Mouse (Mus musculus): Measurements from ENCODE around the gene Cit. TPM values are rescaled to one million over a fixed set of nuclear protein-coding genes. Genes with fewer than 3 reads are reported as not detected.

The Cit gene
- polyA plus RNA-seq, 2 experiments, result 11.7 to 19.0 TPM

GRCm38 (mm10) chr5:115977757-115978156 lies 132.7 kb downstream of the Cit start:
- H3K4me1 ChIP-seq (ENCODE audit: control insufficient read depth, insufficient read depth, low read length), result peaks cover 8% of the 10 kb centered on the region; the same call in 1 of the 2 replicates
- no peak for ATAC-seq (ENCODE audit: low FRiP score, low read depth)
- peaks cover 12% of the 10 kb centered on the region; the same call in 1 of the 2 replicates for H3K36me3 ChIP-seq (ENCODE audit: control insufficient read depth, insufficient read depth, low read length)
- no peaks in the 10 kb centered on the region for H3K27me3 ChIP-seq (ENCODE audit: control insufficient read depth, insufficient read depth, low read length)
- WGBS, result 70% methylated on average over 10 of the region's 10 CpGs
- no peak overlapping the region for H3K27ac ChIP-seq (replicated peaks; ENCODE audit: low read depth, low read length)
- no peak overlapping the region for H3K4me2 ChIP-seq (replicated peaks; ENCODE audit: low read depth, low read length, severe bottlenecking)
- DNase-seq (ENCODE audit: low spot score), result no peak
- H3K9ac ChIP-seq (ENCODE audit: low read depth, low read length, severe bottlenecking), result no peak overlapping the region
- H3K9me3 ChIP-seq (ENCODE audit: control insufficient read depth, low read length), result no peaks in the 10 kb centered on the region
- no peak overlapping the region for H3K4me3 ChIP-seq (replicated peaks; ENCODE audit: low read length)
- TF ChIP-seq POLR2A (IDR thresholded peaks at IDR 0.05; ENCODE audit: borderline replicate concordance, extremely low read depth, insufficient read depth, insufficient read length), result no peak

- ATAC-seq (ENCODE audit: low FRiP score, low read depth) (no peak), DNase-seq (ENCODE audit: low spot score) (no peak)
- peaks cover 12% of the 10 kb centered on the region; the same call in 1 of the 2 replicates for H3K36me3 ChIP-seq (ENCODE audit: control insufficient read depth, insufficient read depth, low read length)
- H3K9ac ChIP-seq (ENCODE audit: low read depth, low read length, severe bottlenecking), result no peak overlapping the region
- H3K4me1 ChIP-seq (ENCODE audit: control insufficient read depth, insufficient read depth, low read length), result peaks cover 13% of the 10 kb centered on the region; the same call in 1 of the 2 replicates
- no peak overlapping the region for H3K27ac ChIP-seq (replicated peaks; ENCODE audit: low read depth, low read length)
- H3K4me3 ChIP-seq (replicated peaks; ENCODE audit: low read length), result no peak overlapping the region
- TF ChIP-seq POLR2A (IDR thresholded peaks at IDR 0.05; ENCODE audit: borderline replicate concordance, extremely low read depth, insufficient read depth, insufficient read length), result no peak
- H3K9me3 ChIP-seq (ENCODE audit: control insufficient read depth, low read length), result no peaks in the 10 kb centered on the region
- no peaks in the 10 kb centered on the region for H3K27me3 ChIP-seq (ENCODE audit: control insufficient read depth, insufficient read depth, low read length)
- no peak overlapping the region for H3K4me2 ChIP-seq (replicated peaks; ENCODE audit: low read depth, low read length, severe bottlenecking)
- 60% methylated on average over 5 of the region's 5 CpGs for WGBS
These were observed 133.2 kb downstream of the Cit start for GRCm38 (mm10) chr5:115978255-115978654.

GRCm38 (mm10) chr5:115979134-115979696 lies 134.1 kb downstream of the Cit start:
- WGBS, result 62% methylated on average over 16 of the region's 16 CpGs
- Histone ChIP-seq H3K36me3 (ENCODE audit: control insufficient read depth, insufficient read depth, low read length) (peaks cover 5% of the 10 kb centered on the region; the same call in 1 of the 2 replicates), H3K27me3 (ENCODE audit: control insufficient read depth, insufficient read depth, low read length) (no peaks in the 10 kb centered on the region), H3K4me2 (replicated peaks; ENCODE audit: low read depth, low read length, severe bottlenecking) (no peak overlapping the region), H3K4me1 (ENCODE audit: control insufficient read depth, insufficient read depth, low read length) (peaks cover 13% of the 10 kb centered on the region; the same call in 1 of the 2 replicates), H3K4me3 (replicated peaks; ENCODE audit: low read length) (no peak overlapping the region), H3K9me3 (ENCODE audit: control insufficient read depth, low read length) (no peaks in the 10 kb centered on the region), H3K9ac (ENCODE audit: low read depth, low read length, severe bottlenecking) (no peak overlapping the region), H3K27ac (replicated peaks; ENCODE audit: low read depth, low read length) (no peak overlapping the region)
- TF ChIP-seq POLR2A (IDR thresholded peaks at IDR 0.05; ENCODE audit: borderline replicate concordance, extremely low read depth, insufficient read depth, insufficient read length), result no peak
- ATAC-seq (ENCODE audit: low FRiP score, low read depth) (no peak), DNase-seq (ENCODE audit: low spot score) (no peak)

- H3K27ac ChIP-seq (replicated peaks; ENCODE audit: low read depth, low read length), result no peak overlapping the region
- no peak overlapping the region for H3K4me2 ChIP-seq (replicated peaks; ENCODE audit: low read depth, low read length, severe bottlenecking)
- H3K9ac ChIP-seq (ENCODE audit: low read depth, low read length, severe bottlenecking), result no peak overlapping the region
- peaks cover 13% of the 10 kb centered on the region; the same call in 1 of the 2 replicates for H3K4me1 ChIP-seq (ENCODE audit: control insufficient read depth, insufficient read depth, low read length)
- TF ChIP-seq POLR2A (IDR thresholded peaks at IDR 0.05; ENCODE audit: borderline replicate concordance, extremely low read depth, insufficient read depth, insufficient read length), result no peak
- ATAC-seq (ENCODE audit: low FRiP score, low read depth) (no peak), DNase-seq (ENCODE audit: low spot score) (no peak)
- H3K36me3 ChIP-seq (ENCODE audit: control insufficient read depth, insufficient read depth, low read length), result peaks cover 11% of the 10 kb centered on the region; the same call in 1 of the 2 replicates
- WGBS, result 82% methylated on average over 9 of the region's 9 CpGs
- no peaks in the 10 kb centered on the region for H3K9me3 ChIP-seq (ENCODE audit: control insufficient read depth, low read length)
- no peak overlapping the region for H3K4me3 ChIP-seq (replicated peaks; ENCODE audit: low read length)
- no peaks in the 10 kb centered on the region for H3K27me3 ChIP-seq (ENCODE audit: control insufficient read depth, insufficient read depth, low read length)
These were observed 135.5 kb downstream of the Cit start for GRCm38 (mm10) chr5:115980537-115980936.

- no peak for TF ChIP-seq POLR2A (IDR thresholded peaks at IDR 0.05; ENCODE audit: borderline replicate concordance, extremely low read depth, insufficient read depth, insufficient read length)
- H3K9me3 ChIP-seq (ENCODE audit: control insufficient read depth, low read length), result no peaks in the 10 kb centered on the region
- DNase-seq (ENCODE audit: low spot score) (peak; percentile 61), ATAC-seq (ENCODE audit: low FRiP score, low read depth) (no peak; the same call in 1 of the 2 replicates)
- 46% methylated on average over 7 of the region's 7 CpGs for WGBS
- peaks cover 24% of the 10 kb centered on the region for H3K36me3 ChIP-seq (ENCODE audit: control insufficient read depth, insufficient read depth, low read length)
- no peak overlapping the region for H3K27ac ChIP-seq (replicated peaks; ENCODE audit: low read depth, low read length)
- no peak overlapping the region for H3K4me2 ChIP-seq (replicated peaks; ENCODE audit: low read depth, low read length, severe bottlenecking)
- peaks cover 13% of the 10 kb centered on the region; the same call in 1 of the 2 replicates for H3K4me1 ChIP-seq (ENCODE audit: control insufficient read depth, insufficient read depth, low read length)
- H3K4me3 ChIP-seq (replicated peaks; ENCODE audit: low read length), result no peak overlapping the region
- no peak overlapping the region for H3K9ac ChIP-seq (ENCODE audit: low read depth, low read length, severe bottlenecking)
- H3K27me3 ChIP-seq (ENCODE audit: control insufficient read depth, insufficient read depth, low read length), result no peaks in the 10 kb centered on the region
These were observed 137.7 kb downstream of the Cit start for GRCm38 (mm10) chr5:115982671-115983373.
